Comparison of ENCODE assay signal across 29 mouse cellular contexts in genomic region chr12:55996585-55997377, GRCm38 (mm10).
DNase-seq lines count a peak whose midpoint lies in the region; ATAC-seq and TF ChIP-seq lines count a peak whose summit lies in the region.
"Had no signal": no experiment of that assay in that cellular context is flagged by ENCODE, and none has a peak within 500 bp of the region (broad histone marks: within the 10 kb centered on the region; RNA-seq: fewer than 3 reads in every experiment).

No protein-coding gene starts in this region.

- 0 out of 2 replicates have a peak, but pooled peaks have one; percentile 48 for ATAC-seq in forebrain, embryonic 15.5 days (replicated peaks)
- no peak for ATAC-seq in forebrain, embryonic 11.5 days (replicated peaks; ENCODE audit: low FRiP score)
- no peak for ATAC-seq in lung, postnatal 0 days
- ATAC-seq: CD4-positive, CD25-positive, alpha-beta regulatory T cell, adult 4 months; intestine, embryonic 16.5 days; midbrain, embryonic 15.5 days had no signal

- H3K4me2 ChIP-seq in forebrain, embryonic 15.5 days (replicated peaks) = no peak overlapping the region
- H3K4me2 ChIP-seq in forebrain, embryonic 11.5 days (ENCODE audit: low read depth, low read length, severe bottlenecking) = no peak overlapping the region
- H3K4me2 ChIP-seq in lung, postnatal 0 days (replicated peaks; ENCODE audit: low read depth, low read length) = no peak overlapping the region
- H3K4me2 ChIP-seq: embryonic facial prominence, embryonic 15.5 days; heart, embryonic 15.5 days; hindbrain, embryonic 12.5 days; limb, embryonic 13.5 days; liver, embryonic 11.5 days; midbrain, embryonic 15.5 days; neural tube, embryonic 15.5 days; stomach, embryonic 15.5 days had no signal

- intact Hi-C loops in left cerebral cortex, postnatal 4 days (cut with DNase I) = no loop called here

- H3K4me1 ChIP-seq in forebrain, embryonic 15.5 days = peaks cover 3% of the 10 kb centered on the region; the same call in 1 of the 2 replicates
- H3K4me1 ChIP-seq in forebrain, embryonic 11.5 days (replicated peaks; ENCODE audit: control insufficient read depth, insufficient read depth, low read length) = no peaks in the 10 kb centered on the region
- no peaks in the 10 kb centered on the region for H3K4me1 ChIP-seq in lung, postnatal 0 days (ENCODE audit: insufficient read depth, low read depth, low read length)
- H3K4me1 ChIP-seq: embryonic facial prominence, embryonic 10.5 days; embryonic facial prominence, embryonic 15.5 days; heart, embryonic 10.5 days; heart, embryonic 15.5 days; hindbrain, embryonic 12.5 days; limb, embryonic 13.5 days; midbrain, embryonic 10.5 days; midbrain, embryonic 15.5 days; neural tube, embryonic 15.5 days; stomach, embryonic 15.5 days had no signal

- H3K4me3 ChIP-seq in forebrain, embryonic 15.5 days = no peak overlapping the region
- no peak overlapping the region for H3K4me3 ChIP-seq in forebrain, embryonic 11.5 days (ENCODE audit: low read depth, low read length)
- H3K4me3 ChIP-seq in lung, postnatal 0 days (ENCODE audit: low read depth, low read length) = no peak overlapping the region
- H3K4me3 ChIP-seq: embryonic facial prominence, embryonic 10.5 days; embryonic facial prominence, embryonic 15.5 days; heart, embryonic 10.5 days; heart, embryonic 15.5 days; hindbrain, embryonic 12.5 days; limb, embryonic 13.5 days; midbrain, embryonic 10.5 days; midbrain, embryonic 15.5 days; neural tube, embryonic 15.5 days; stomach, embryonic 15.5 days had no signal

- no peaks in the 10 kb centered on the region for H3K36me3 ChIP-seq in forebrain, embryonic 15.5 days
- H3K36me3 ChIP-seq in forebrain, embryonic 11.5 days (ENCODE audit: control insufficient read depth, insufficient read depth, low read length) = no peaks in the 10 kb centered on the region
- no peaks in the 10 kb centered on the region for H3K36me3 ChIP-seq in lung, postnatal 0 days (ENCODE audit: insufficient read depth, low read length)
- H3K36me3 ChIP-seq: embryonic facial prominence, embryonic 10.5 days; embryonic facial prominence, embryonic 15.5 days; heart, embryonic 10.5 days; heart, embryonic 15.5 days; hindbrain, embryonic 12.5 days; limb, embryonic 13.5 days; midbrain, embryonic 10.5 days; midbrain, embryonic 15.5 days; neural tube, embryonic 15.5 days; stomach, embryonic 15.5 days had no signal

- DNase-seq in forebrain, embryonic 11.5 days (ENCODE audit: low spot score) = no peak
- DNase-seq in lung, postnatal 0 days (ENCODE audit: low spot score) = peak; percentile 24
- no peak for DNase-seq in lung, postnatal 4 days
- DNase-seq in adrenal gland, postnatal 25 days = peak; percentile 43
- no peak for DNase-seq in cerebellum, adult 11 months
- no peak for DNase-seq in left cerebral cortex, postnatal 4 days
- DNase-seq: cerebellum, adult 8-10 months; cerebellum, postnatal 25 days; gastrocnemius, postnatal 25 days; heart, adult 11 months; kidney, adult 8-10 months; kidney, postnatal 10 days; retina, postnatal 1 day; right cerebral cortex, postnatal 14 days; thymus, postnatal 14 days had no signal

- TF ChIP-seq CTCF in lung, postnatal 0 days (IDR thresholded peaks at IDR 0.05) = no peak

- H3K27ac ChIP-seq in forebrain, embryonic 15.5 days (replicated peaks) = no peak overlapping the region
- H3K27ac ChIP-seq in forebrain, embryonic 11.5 days (ENCODE audit: low read depth, low read length) = no peak overlapping the region
- no peak overlapping the region for H3K27ac ChIP-seq in lung, postnatal 0 days (ENCODE audit: low read length)
- H3K27ac ChIP-seq: embryonic facial prominence, embryonic 10.5 days; embryonic facial prominence, embryonic 15.5 days; heart, embryonic 10.5 days; heart, embryonic 15.5 days; hindbrain, embryonic 12.5 days; limb, embryonic 13.5 days; midbrain, embryonic 10.5 days; midbrain, embryonic 15.5 days; neural tube, embryonic 15.5 days; stomach, embryonic 15.5 days had no signal

- H3K27me3 ChIP-seq in forebrain, embryonic 15.5 days = peaks cover 7% of the 10 kb centered on the region; the same call in 1 of the 2 replicates
- H3K27me3 ChIP-seq in forebrain, embryonic 11.5 days (ENCODE audit: control insufficient read depth, insufficient read depth, low read length) = peaks cover under 1% of the 10 kb centered on the region; the same call in 1 of the 2 replicates
- no peaks in the 10 kb centered on the region for H3K27me3 ChIP-seq in lung, postnatal 0 days (replicated peaks; ENCODE audit: insufficient read depth, low read length)
- H3K27me3 ChIP-seq: embryonic facial prominence, embryonic 15.5 days; heart, embryonic 15.5 days; hindbrain, embryonic 12.5 days; limb, embryonic 13.5 days; midbrain, embryonic 15.5 days; neural tube, embryonic 15.5 days; stomach, embryonic 15.5 days had no signal

- no peak overlapping the region for H3K9ac ChIP-seq in forebrain, embryonic 15.5 days (replicated peaks)
- no peak overlapping the region for H3K9ac ChIP-seq in forebrain, embryonic 11.5 days (ENCODE audit: low read length)
- H3K9ac ChIP-seq in lung, postnatal 0 days (replicated peaks; ENCODE audit: low read depth) = no peak overlapping the region
- H3K9ac ChIP-seq: embryonic facial prominence, embryonic 15.5 days; heart, embryonic 15.5 days; hindbrain, embryonic 12.5 days; limb, embryonic 13.5 days; midbrain, embryonic 15.5 days; neural tube, embryonic 15.5 days; stomach, embryonic 15.5 days had no signal

- no peak for TF ChIP-seq EP300 in lung, postnatal 0 days (IDR thresholded peaks at IDR 0.05)

- H3K9me3 ChIP-seq in forebrain, embryonic 15.5 days = no peaks in the 10 kb centered on the region
- H3K9me3 ChIP-seq in forebrain, embryonic 11.5 days (ENCODE audit: control insufficient read depth, low read length) = no peaks in the 10 kb centered on the region
- no peaks in the 10 kb centered on the region for H3K9me3 ChIP-seq in lung, postnatal 0 days (ENCODE audit: low read length)
- H3K9me3 ChIP-seq: embryonic facial prominence, embryonic 10.5 days; embryonic facial prominence, embryonic 15.5 days; heart, embryonic 10.5 days; heart, embryonic 15.5 days; hindbrain, embryonic 12.5 days; limb, embryonic 13.5 days; midbrain, embryonic 10.5 days; midbrain, embryonic 15.5 days; neural tube, embryonic 15.5 days; stomach, embryonic 15.5 days had no signal

- 12% methylated on average over 3 of the region's 3 CpGs for WGBS in forebrain, embryonic 15.5 days
- 70% methylated on average over 3 of the region's 3 CpGs for WGBS in forebrain, embryonic 11.5 days
- 47% methylated on average over 3 of the region's 3 CpGs for WGBS in lung, postnatal 0 days

Comparison
In these comparisons a context has a peak if more than half of its experiments do, and no peak if none do; other contexts are left out.
1. DNase-seq: peak in lung, postnatal 0 days (single experiment) and adrenal gland, postnatal 25 days (single experiment); none in forebrain, embryonic 11.5 days (single experiment), lung, postnatal 4 days (0 of 2), cerebellum, adult 11 months (single experiment) and left cerebral cortex, postnatal 4 days (single experiment).